Mouse (Mus musculus): ENCODE results near the gene Lmtk2.

Lmtk2 gene

DNA sequence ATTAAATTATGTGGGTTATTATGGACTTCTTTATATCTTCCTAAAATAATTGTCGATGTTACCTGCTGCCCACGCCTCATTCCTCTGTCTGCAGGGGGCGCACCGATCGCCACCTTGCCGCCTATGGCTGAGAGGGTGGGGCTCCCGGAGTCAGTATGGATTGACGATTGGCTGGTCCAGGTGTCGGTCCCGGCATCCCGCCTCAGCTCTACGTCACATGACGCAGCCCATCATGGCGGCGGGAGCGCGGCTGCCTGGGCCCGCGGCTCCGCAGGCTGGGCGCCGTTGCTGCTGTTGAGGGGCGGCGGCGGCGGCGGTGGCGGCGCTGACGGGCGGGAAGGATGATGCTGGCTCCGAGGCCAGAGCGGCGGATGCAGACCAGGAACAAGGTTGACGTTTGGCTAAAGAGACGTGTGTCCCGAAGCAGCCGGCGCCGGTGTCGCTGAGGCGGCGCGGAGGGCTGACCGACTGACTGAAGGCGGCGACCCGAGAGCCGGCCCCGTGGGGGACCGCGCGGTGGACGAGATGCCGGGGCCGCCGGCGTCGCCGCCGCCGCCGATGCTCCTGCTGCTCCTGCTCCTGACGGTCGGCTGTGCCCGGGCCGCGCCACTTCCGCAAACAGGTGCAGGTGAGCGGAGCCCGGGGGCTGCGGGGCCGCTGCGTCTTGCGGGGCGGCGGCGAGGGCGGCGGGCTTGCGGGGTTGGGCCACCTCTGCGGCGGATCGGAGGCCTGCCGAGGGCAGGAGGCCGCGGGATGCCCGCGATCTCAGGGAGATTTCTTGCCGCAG lies at the start of gene Lmtk2:
Gene Lmtk2 (plus strand): TSS at position 288 of the 787 bp plus-strand sequence.
- peak; percentile 98 to 99 for DNase-seq (ENCODE audit: low spot score in 2 of 2)

- no peak for DNase-seq (ENCODE audit: low spot score in 2 of 2)
Observed at GRCm38 (mm10) chr5:144051268-144051667, 49.0 kb upstream of the Lmtk2 start.

GRCm38 (mm10) chr5:144053450-144053849 lies 46.8 kb upstream of the Lmtk2 start:
- DNase-seq (ENCODE audit: low spot score in 2 of 2): peak in 1 of 2 experiments; percentile 28

GRCm38 (mm10) chr5:144054340-144054739 lies 45.9 kb upstream of the Lmtk2 start:
- no peak for DNase-seq (ENCODE audit: low spot score in 2 of 2)

DNA sequence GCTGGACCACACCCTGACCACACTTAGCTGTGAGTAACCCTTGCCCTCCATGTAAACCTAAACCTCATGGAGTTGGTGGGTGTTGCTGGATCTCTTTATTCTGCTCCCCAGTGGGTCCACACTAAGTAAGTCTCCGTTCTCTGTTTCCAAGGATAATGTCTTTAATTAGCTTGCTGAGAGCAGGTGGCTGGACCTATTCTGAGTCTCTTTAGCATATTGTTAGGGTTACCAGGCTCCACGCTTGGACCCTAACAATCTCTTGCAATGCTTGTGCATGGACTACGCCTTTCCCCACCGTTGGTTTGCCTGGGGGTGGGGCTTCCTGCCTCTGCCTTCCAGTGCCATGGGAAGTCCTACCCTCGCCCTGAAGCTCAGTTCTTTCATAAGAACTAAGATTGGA lies 36.1 kb upstream of the Lmtk2 start:
- no peak for DNase-seq (ENCODE audit: low spot score in 2 of 2)

- DNase-seq (ENCODE audit: low spot score in 2 of 2): no peak
Observed at GRCm38 (mm10) chr5:144066036-144066435, 34.2 kb upstream of the Lmtk2 start.

DNA sequence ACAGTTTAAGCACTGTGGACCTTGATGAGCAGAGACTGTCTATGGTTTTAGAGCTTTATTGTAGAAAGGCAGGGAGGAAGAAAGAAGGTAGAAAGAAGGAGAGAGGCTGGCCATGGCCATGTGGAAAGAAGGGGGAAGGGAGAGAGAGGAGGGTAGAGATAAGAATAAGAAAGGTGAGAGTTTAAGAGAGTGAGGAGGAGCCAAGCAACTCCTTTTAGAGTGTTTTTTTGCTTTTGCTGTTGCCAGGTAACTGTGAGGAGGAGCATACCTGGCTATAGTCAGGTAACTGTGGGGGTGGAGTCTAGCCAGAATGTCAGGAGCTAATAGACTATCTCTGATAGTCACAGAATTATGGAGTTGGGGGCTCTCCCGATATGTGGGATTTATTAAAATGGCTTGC lies 30.2 kb upstream of the Lmtk2 start:
- DNase-seq (ENCODE audit: low spot score in 2 of 2): no peak

DNA sequence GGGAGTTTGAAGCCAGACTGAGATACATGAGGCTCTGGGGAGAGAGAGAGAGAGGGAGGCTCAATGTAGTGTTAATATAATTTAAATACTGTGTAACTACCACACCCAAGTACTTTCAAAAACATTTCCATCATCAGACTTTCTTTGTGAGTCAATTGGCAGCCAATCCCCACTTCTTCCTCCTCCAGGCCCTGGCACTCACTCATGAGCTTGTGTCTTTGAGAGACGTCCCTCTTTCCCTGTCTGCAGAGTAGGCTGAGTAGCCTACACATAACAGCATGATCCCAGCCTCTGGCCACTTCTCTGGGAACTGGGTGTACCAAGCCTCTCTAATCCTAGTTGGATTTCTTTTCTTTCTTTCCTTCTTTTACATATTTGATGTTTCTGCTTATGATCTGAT lies 29.0 kb upstream of the Lmtk2 start:
- no peak for DNase-seq (ENCODE audit: low spot score in 2 of 2)

DNA sequence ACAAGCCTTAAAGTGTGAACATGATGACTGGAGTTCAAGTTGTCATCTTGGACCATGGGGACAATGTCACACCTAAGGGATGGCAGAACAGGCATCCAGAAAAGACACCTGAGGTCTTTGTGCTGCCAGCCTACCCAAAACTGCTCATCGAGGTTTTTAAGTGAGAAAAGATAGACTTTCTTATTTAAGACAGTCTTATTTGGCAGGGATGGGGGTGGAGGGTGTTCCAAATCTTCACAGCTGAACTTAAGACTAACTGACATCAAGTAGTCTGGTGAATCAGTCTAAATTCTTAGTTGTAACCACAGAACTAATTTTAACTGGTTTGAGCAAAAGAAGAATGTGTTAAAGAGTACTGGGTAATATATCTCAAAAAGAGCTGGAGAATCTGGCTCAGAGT lies 22.7 kb upstream of the Lmtk2 start:
- DNase-seq (ENCODE audit: low spot score in 2 of 2): peak; percentile 46 to 47

GRCm38 (mm10) chr5:144080886-144081285 lies 19.4 kb upstream of the Lmtk2 start:
- no peak for DNase-seq (ENCODE audit: low spot score in 2 of 2)

- DNase-seq (ENCODE audit: low spot score in 2 of 2): peak in 1 of 2 experiments; percentile 40
Observed at GRCm38 (mm10) chr5:144082006-144082405, 18.2 kb upstream of the Lmtk2 start.

DNA sequence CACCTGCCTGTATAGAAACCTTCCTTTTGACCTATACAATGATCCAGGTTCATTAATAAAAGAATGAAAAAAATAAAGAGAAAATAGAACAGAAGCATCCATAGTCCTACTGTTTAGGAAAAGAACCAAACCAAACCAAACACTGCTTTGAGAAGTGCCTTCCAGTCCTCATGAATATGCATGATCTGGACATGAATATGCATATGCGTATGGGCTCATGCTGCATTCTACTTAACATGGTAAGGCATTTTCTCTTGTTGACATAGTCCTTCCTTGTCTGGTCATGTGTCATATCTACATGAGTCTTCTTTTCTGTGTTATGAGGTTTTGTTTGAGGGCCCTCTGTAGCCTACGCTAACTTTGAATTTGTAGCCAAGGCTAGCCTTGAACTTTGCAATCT lies 16.7 kb upstream of the Lmtk2 start:
- no peak for DNase-seq (ENCODE audit: low spot score in 2 of 2)

- no peak for DNase-seq (ENCODE audit: low spot score in 2 of 2)
Observed at GRCm38 (mm10) chr5:144084271-144084670, 16.0 kb upstream of the Lmtk2 start.

DNA sequence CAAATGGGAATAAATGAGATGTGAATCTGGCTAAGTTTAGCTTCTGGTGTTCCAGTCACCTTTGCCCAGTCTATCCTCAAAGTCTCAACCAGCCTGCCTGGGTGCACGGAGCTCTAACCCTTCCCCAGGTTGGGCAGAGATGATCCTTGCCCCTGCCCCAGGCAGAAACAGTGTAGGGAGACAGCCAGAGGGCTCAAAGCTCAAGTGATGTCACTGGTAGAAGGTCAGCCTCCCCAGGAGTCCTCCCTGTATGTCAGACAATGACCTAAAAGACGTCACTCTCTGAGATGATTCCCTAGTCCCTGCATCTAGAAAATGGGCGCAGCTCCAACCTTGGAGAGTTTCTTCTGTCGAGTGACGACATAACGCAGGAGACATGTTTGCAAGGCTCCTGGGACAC lies 14.5 kb upstream of the Lmtk2 start:
- no peak for DNase-seq (ENCODE audit: low spot score in 2 of 2)

DNA sequence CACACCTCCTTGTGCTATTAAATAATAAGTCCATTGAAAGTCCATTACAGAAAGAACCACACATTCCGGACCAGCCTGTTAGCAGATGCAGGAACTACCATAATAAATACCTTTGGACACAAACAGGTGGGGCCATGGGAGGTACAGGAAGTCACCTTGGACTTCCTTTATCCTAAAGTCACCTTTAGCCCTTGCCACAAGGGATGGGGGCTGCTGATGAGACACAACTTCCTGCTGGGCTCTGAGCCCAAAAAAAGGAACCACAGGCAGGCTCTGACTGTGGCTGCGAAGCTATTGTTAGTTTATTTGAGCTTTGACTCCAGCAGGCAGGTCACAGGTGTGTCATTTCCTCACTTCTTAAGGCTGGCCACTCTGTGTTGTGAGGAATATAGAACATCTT lies 13.7 kb upstream of the Lmtk2 start:
- DNase-seq (ENCODE audit: low spot score in 2 of 2): no peak

- DNase-seq (ENCODE audit: low spot score in 2 of 2): no peak
Observed at GRCm38 (mm10) chr5:144088354-144088753, 11.9 kb upstream of the Lmtk2 start.

- DNase-seq (ENCODE audit: low spot score in 2 of 2): no peak
Observed at GRCm38 (mm10) chr5:144095461-144095970, 4.7 kb upstream of the Lmtk2 start.

DNA sequence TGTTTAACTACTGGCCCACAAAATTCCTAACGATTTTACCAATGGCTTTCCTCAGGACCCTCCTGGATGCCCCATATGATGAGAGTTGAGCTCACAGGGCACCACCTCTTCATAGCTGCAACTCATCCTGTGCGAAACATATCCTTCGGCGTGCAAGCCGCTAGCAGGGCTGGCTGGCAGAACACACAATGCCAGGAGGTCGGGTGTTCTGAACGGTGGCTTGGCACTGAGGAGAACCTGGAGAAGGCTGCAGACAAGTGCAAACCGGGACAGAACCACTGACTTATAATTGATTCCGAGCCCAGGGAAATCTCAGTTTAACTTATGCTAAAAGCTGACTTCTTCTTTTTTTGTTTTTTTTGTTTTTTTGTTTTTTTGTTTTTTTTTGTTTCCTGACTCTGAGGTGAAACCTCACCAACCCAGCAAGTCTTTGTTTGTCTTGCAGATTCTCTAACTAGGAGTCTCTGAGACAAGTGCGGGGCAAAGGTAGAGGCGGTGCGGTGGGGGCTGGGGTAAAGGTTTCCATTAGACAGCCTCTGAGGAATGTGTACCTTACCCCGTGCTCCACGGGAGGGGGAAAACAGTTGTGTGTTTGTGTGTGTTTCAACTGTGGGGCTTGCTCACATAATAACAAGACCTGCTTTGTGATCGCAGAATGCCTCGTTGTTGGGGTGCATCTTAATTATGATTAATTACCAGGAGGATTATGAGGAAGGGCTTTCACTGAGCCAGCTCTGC lies 2.2 kb upstream of the Lmtk2 start:
- no peak for DNase-seq (ENCODE audit: low spot score in 2 of 2)

DNA sequence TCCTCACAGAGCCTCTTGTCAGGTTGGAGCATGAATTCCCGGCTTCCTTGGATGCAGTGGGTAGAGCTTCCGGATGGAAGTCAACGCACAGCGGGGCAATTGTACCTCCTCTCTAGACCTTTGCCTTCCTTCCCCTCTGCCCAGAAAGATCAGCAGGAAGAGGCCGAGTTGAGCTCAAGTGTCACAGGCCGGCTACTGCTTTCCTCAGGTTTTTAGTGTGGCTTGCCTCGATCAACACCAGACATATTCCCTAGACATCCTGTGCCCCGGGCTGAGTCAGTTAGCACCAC lies 1.7 kb upstream of the Lmtk2 start:
- no peak for DNase-seq (ENCODE audit: low spot score in 2 of 2)

DNA sequence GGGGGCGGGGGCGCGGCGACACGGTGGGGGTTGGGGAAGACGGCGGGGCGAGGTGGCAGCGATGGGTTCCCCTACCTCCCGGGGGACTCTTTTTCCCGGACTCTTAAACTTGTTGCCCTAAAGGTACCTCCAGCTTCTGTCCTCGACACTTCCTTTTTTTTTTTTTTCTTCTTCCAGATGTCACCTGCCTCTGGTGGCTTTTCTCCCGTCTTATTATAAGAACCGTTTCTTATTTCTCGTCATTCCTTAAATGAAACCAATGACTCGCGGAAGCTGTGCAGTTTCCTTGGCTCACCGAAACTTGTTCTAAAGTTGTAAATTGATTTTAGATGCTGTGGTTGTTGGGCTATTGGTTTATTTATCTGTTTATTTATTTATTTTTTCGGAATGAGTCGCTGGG lies 712 bp downstream of the Lmtk2 start:
- DNase-seq (ENCODE audit: low spot score in 2 of 2): no peak

GRCm38 (mm10) chr5:144105070-144105469 lies 4.8 kb downstream of the Lmtk2 start:
- no peak for DNase-seq (ENCODE audit: low spot score in 2 of 2)

- no peak for DNase-seq (ENCODE audit: low spot score in 2 of 2)
Observed at GRCm38 (mm10) chr5:144105471-144106129, 5.4 kb downstream of the Lmtk2 start.

DNA sequence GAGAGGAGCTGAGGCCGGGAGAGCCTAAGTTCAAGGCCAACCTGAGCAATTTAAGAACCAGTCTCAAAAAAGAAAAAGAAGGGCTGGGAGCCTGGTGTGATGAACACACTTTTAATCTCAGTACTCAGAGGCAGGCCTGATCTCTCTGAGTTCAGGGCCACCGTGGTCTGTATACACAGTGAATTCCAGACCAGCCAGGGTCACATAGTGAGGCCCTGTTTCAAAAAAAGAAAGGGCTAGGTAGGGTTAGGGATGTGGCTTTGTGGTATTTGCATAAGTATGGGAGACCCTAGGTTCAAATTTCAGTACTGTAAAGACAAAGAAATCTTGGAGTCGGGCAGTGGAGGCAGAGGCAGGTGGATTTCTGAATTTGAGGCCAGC lies 5.9 kb downstream of the Lmtk2 start:
- no peak for DNase-seq (ENCODE audit: low spot score in 2 of 2)
